26 mouse cellular contexts compared by ENCODE assay signal in genomic region chrX:109626979-109627761, GRCm38 (mm10).
DNase-seq lines count a peak whose midpoint lies in the region; ATAC-seq and TF ChIP-seq lines count a peak whose summit lies in the region.
"Had no signal": no experiment of that assay in that cellular context is flagged by ENCODE, and none has a peak within 500 bp of the region (broad histone marks: within the 10 kb centered on the region; RNA-seq: fewer than 3 reads in every experiment).

No protein-coding gene starts in this region.

- no peaks in the 10 kb centered on the region for H3K27me3 ChIP-seq in midbrain, embryonic 13.5 days
- no peaks in the 10 kb centered on the region for H3K27me3 ChIP-seq in midbrain, postnatal 0 days (ENCODE audit: insufficient read depth, low read length)
- H3K27me3 ChIP-seq in MEL (ENCODE audit: control insufficient read depth in 1 of 2, insufficient read depth in 2 of 2, low read length in 2 of 2): no peaks in the 10 kb centered on the region
- no peaks in the 10 kb centered on the region for H3K27me3 ChIP-seq in midbrain, embryonic 16.5 days (ENCODE audit: control insufficient read depth, insufficient read depth, low read depth, low read length)
- H3K27me3 ChIP-seq: embryonic facial prominence, embryonic 12.5 days; forebrain, embryonic 13.5 days; heart, embryonic 15.5 days; intestine, embryonic 15.5 days had no signal

- DNase-seq in midbrain, postnatal 0 days (ENCODE audit: low spot score): no peak
- DNase-seq in MEL (ENCODE audit: low read depth, low spot score): peak; percentile 86
- DNase-seq in brain, adult 2 months (ENCODE audit: low read depth, low spot score): peak; percentile 1
- no peak for DNase-seq in heart, postnatal 36 days
- DNase-seq in ovary, postnatal 14 days (ENCODE audit: low spot score): no peak
- DNase-seq: adrenal gland, postnatal 14 days; B cell, adult 2 months; cerebellum, adult 11 months; cerebellum, adult 8-10 months; cerebellum, postnatal 14 days; gastrocnemius, postnatal 14 days; heart, adult 2 months; heart, postnatal 14 days had no signal

- H3K4me3 ChIP-seq in midbrain, embryonic 13.5 days (replicated peaks): no peak overlapping the region
- no peak overlapping the region for H3K4me3 ChIP-seq in midbrain, postnatal 0 days (ENCODE audit: low read depth, low read length)
- H3K4me3 ChIP-seq in MEL (ENCODE audit: control insufficient read depth in 1 of 2, insufficient read depth in 1 of 2, low read depth in 2 of 2, low read length in 2 of 2): peak overlapping the region; percentile 51 to 57
- no peak overlapping the region for H3K4me3 ChIP-seq in midbrain, embryonic 16.5 days (ENCODE audit: low read depth, low read length)
- H3K4me3 ChIP-seq: embryonic facial prominence, embryonic 12.5 days; forebrain, embryonic 13.5 days; heart, adult 2 months; heart, embryonic 15.5 days; hindbrain, embryonic 10.5 days; intestine, embryonic 15.5 days had no signal

- TF ChIP-seq CTCF in midbrain, postnatal 0 days (IDR thresholded peaks at IDR 0.05): no peak
- no peak for TF ChIP-seq CTCF in MEL (IDR thresholded peaks at IDR 0.05 in 2 of 3, conservative IDR thresholded peaks at IDR 0.05 in 1 of 3; ENCODE audit: control insufficient read depth in 1 of 3, insufficient read depth in 1 of 3, low read depth in 2 of 3, low read length in 3 of 3, poor library complexity in 1 of 3, severe bottlenecking in 1 of 3)

- H3K4me2 ChIP-seq in midbrain, embryonic 13.5 days (replicated peaks): no peak overlapping the region
- no peak overlapping the region for H3K4me2 ChIP-seq in midbrain, postnatal 0 days (ENCODE audit: low read depth, low read length, poor library complexity, severe bottlenecking)
- no peak overlapping the region for H3K4me2 ChIP-seq in midbrain, embryonic 16.5 days (ENCODE audit: low read length)
- H3K4me2 ChIP-seq: embryonic facial prominence, embryonic 12.5 days; forebrain, embryonic 13.5 days; heart, embryonic 11.5 days; heart, embryonic 15.5 days; hindbrain, embryonic 14.5 days; intestine, embryonic 15.5 days had no signal

- H3K27ac ChIP-seq in midbrain, embryonic 13.5 days: no peak overlapping the region
- no peak overlapping the region for H3K27ac ChIP-seq in midbrain, postnatal 0 days (ENCODE audit: low read depth, low read length)
- H3K27ac ChIP-seq in MEL (ENCODE audit: control insufficient read depth, low read depth, low read length): peak overlapping the region; percentile 49
- H3K27ac ChIP-seq in midbrain, embryonic 16.5 days (ENCODE audit: low read length): no peak overlapping the region
- H3K27ac ChIP-seq: embryonic facial prominence, embryonic 12.5 days; forebrain, embryonic 13.5 days; heart, adult 2 months; heart, embryonic 15.5 days; hindbrain, embryonic 10.5 days; hindbrain, embryonic 14.5 days; intestine, embryonic 15.5 days had no signal

- H3K36me3 ChIP-seq in midbrain, embryonic 13.5 days: no peaks in the 10 kb centered on the region
- no peaks in the 10 kb centered on the region for H3K36me3 ChIP-seq in midbrain, postnatal 0 days (ENCODE audit: insufficient read depth, low read length)
- H3K36me3 ChIP-seq in MEL (ENCODE audit: control insufficient read depth in 1 of 2, insufficient read depth in 2 of 2, low read length in 2 of 2): peaks cover 0 to 4% of the 10 kb centered on the region in 2 experiments; a peak in 2 of 4 replicates
- no peaks in the 10 kb centered on the region for H3K36me3 ChIP-seq in midbrain, embryonic 16.5 days (ENCODE audit: control insufficient read depth, insufficient read depth, low read length)
- H3K36me3 ChIP-seq: embryonic facial prominence, embryonic 12.5 days; G1E; heart, embryonic 15.5 days; hindbrain, embryonic 10.5 days; intestine, embryonic 15.5 days had no signal

- H3K9ac ChIP-seq in midbrain, embryonic 13.5 days (replicated peaks): no peak overlapping the region
- no peak overlapping the region for H3K9ac ChIP-seq in midbrain, postnatal 0 days (replicated peaks; ENCODE audit: low read length, poor library complexity, severe bottlenecking)
- peak overlapping the region; percentile 21; the same call in 1 of the 2 replicates for H3K9ac ChIP-seq in MEL (ENCODE audit: control insufficient read depth, low read depth, low read length, poor library complexity, severe bottlenecking)
- H3K9ac ChIP-seq in midbrain, embryonic 16.5 days (ENCODE audit: low read depth, low read length): no peak overlapping the region
- H3K9ac ChIP-seq: embryonic facial prominence, embryonic 12.5 days; forebrain, embryonic 13.5 days; heart, embryonic 15.5 days; hindbrain, embryonic 14.5 days; intestine, embryonic 15.5 days had no signal

- peak; percentile 73 for ATAC-seq in midbrain, embryonic 13.5 days
- ATAC-seq in midbrain, postnatal 0 days (ENCODE audit: low FRiP score): no peak
- peak; percentile 80 for ATAC-seq in midbrain, embryonic 16.5 days
- ATAC-seq: activated CD4-positive, CD25-positive, alpha-beta regulatory T cell, adult 4 months; CD4-positive, CD25-positive, alpha-beta regulatory T cell, adult 4 months; forebrain, embryonic 13.5 days; intestine, embryonic 15.5 days; Patski had no signal

- TF ChIP-seq POLR2A in MEL (IDR thresholded peaks at IDR 0.05; ENCODE audit: control insufficient read depth in 1 of 2, insufficient read depth in 1 of 2, low read depth in 1 of 2, low read length in 2 of 2, poor library complexity in 1 of 2): no peak

- intact Hi-C loops in heart, postnatal 36 days (cut with DNase I): no loop called here

- peak; percentile 81 to 91 for TF ChIP-seq EP300 in MEL (IDR thresholded peaks at IDR 0.05; ENCODE audit: low read depth in 1 of 2, low read length in 2 of 2)

- WGBS in midbrain, embryonic 13.5 days: 63% methylated on average over 5 of the region's 5 CpGs
- WGBS in midbrain, postnatal 0 days: 52% methylated on average over 5 of the region's 5 CpGs
- WGBS in midbrain, embryonic 16.5 days: 59% methylated on average over 5 of the region's 5 CpGs

- no peaks in the 10 kb centered on the region for H3K79me2 ChIP-seq in MEL (ENCODE audit: control insufficient read depth, insufficient read depth, low read length, poor library complexity)

- H3K4me1 ChIP-seq in midbrain, embryonic 13.5 days (replicated peaks): no peaks in the 10 kb centered on the region
- no peaks in the 10 kb centered on the region for H3K4me1 ChIP-seq in midbrain, postnatal 0 days (ENCODE audit: insufficient read depth, low read length)
- peaks cover 0 to 2% of the 10 kb centered on the region in 2 experiments; a peak in 1 of 4 replicates for H3K4me1 ChIP-seq in MEL (ENCODE audit: control insufficient read depth in 1 of 2, insufficient read depth in 2 of 2, low read length in 2 of 2)
- H3K4me1 ChIP-seq in midbrain, embryonic 16.5 days (ENCODE audit: control insufficient read depth, insufficient read depth, low read length): no peaks in the 10 kb centered on the region
- H3K4me1 ChIP-seq: embryonic facial prominence, embryonic 12.5 days; forebrain, embryonic 13.5 days; heart, embryonic 15.5 days; hindbrain, embryonic 10.5 days; intestine, embryonic 15.5 days had no signal

- no peaks in the 10 kb centered on the region for H3K9me3 ChIP-seq in midbrain, embryonic 13.5 days
- H3K9me3 ChIP-seq in midbrain, postnatal 0 days (ENCODE audit: low read length): no peaks in the 10 kb centered on the region
- H3K9me3 ChIP-seq in MEL (replicated peaks; ENCODE audit: insufficient read depth, low read length): no peaks in the 10 kb centered on the region
- H3K9me3 ChIP-seq in midbrain, embryonic 16.5 days (replicated peaks; ENCODE audit: control insufficient read depth, low read length, poor library complexity, severe bottlenecking): no peaks in the 10 kb centered on the region
- H3K9me3 ChIP-seq: embryonic facial prominence, embryonic 12.5 days; forebrain, embryonic 13.5 days; G1E; heart, embryonic 15.5 days; hindbrain, embryonic 10.5 days; intestine, embryonic 15.5 days had no signal

- TF ChIP-seq RAD21 in MEL (IDR thresholded peaks at IDR 0.05; ENCODE audit: low read depth, low read length): no peak; the same call in 1 of the 2 replicates

TF ChIP-seq in MEL, 35 proteins besides CTCF, POLR2A, EP300 and RAD21:
- TF ChIP-seq GATA1 (IDR thresholded peaks at IDR 0.05; ENCODE audit: low read depth, low read length) (peak; percentile 90), RCOR1 (IDR thresholded peaks at IDR 0.05; ENCODE audit: low read depth, low read length) (peak; percentile 98), JUND (IDR thresholded peaks at IDR 0.05; ENCODE audit: low read depth, low read length) (0 out of 2 replicates have a peak, but pooled peaks have one; percentile 21), MYB (IDR thresholded peaks at IDR 0.05; ENCODE audit: low read depth, low read length) (no peak; the same call in 1 of the 2 replicates), ETS1 (IDR thresholded peaks at IDR 0.05; ENCODE audit: low read depth, low read length) (peak; percentile 46), CHD1 (IDR thresholded peaks at IDR 0.05; ENCODE audit: low read depth, low read length) (0 out of 2 replicates have a peak, but pooled peaks have one; percentile 51), TCF12 (IDR thresholded peaks at IDR 0.05; ENCODE audit: low read depth, low read length) (peak; percentile 82; the same call in 1 of the 2 replicates), SIN3A (IDR thresholded peaks at IDR 0.05; ENCODE audit: low read length) (0 out of 2 replicates have a peak, but pooled peaks have one; percentile 34), HCFC1 (IDR thresholded peaks at IDR 0.05; ENCODE audit: low read depth, low read length) (no peak), UBTF (IDR thresholded peaks at IDR 0.05; ENCODE audit: borderline replicate concordance, insufficient read depth, low read depth, low read length) (no peak), MEF2A (IDR thresholded peaks at IDR 0.05; ENCODE audit: extremely low read depth, insufficient replicate concordance, low read depth, low read length, poor library complexity, severe bottlenecking) (no peak), SMC3 (IDR thresholded peaks at IDR 0.05; ENCODE audit: low read depth, low read length) (0 out of 2 replicates have a peak, but pooled peaks have one; percentile 0), GABPA (IDR thresholded peaks at IDR 0.05; ENCODE audit: low read depth, low read length) (no peak), ZMIZ1 (IDR thresholded peaks at IDR 0.05; ENCODE audit: low read depth, low read length) (no peak), NELFE (IDR thresholded peaks at IDR 0.05; ENCODE audit: low read depth, low read length) (no peak), MYC (IDR thresholded peaks at IDR 0.05; ENCODE audit: low read depth, low read length) (peak; percentile 49; the same call in 1 of the 2 replicates), ELF1 (IDR thresholded peaks at IDR 0.05; ENCODE audit: low read depth, low read length) (0 out of 2 replicates have a peak, but pooled peaks have one; percentile 8), MXI1 (IDR thresholded peaks at IDR 0.05; ENCODE audit: low read depth, low read length) (peak; percentile 14; the same call in 1 of the 2 replicates), BHLHE40 (IDR thresholded peaks at IDR 0.05; ENCODE audit: borderline replicate concordance, low read depth, low read length) (peak; percentile 56; the same call in 1 of the 2 replicates), TAL1 (IDR thresholded peaks at IDR 0.05; ENCODE audit: low read length) (peak; percentile 64)

Comparison
In these comparisons a context has a peak if more than half of its experiments do, and no peak if none do; other contexts are left out.
1. H3K4me3 ChIP-seq: peak in MEL (2 of 2); none in midbrain, embryonic 13.5 days (single experiment), midbrain, postnatal 0 days (single experiment) and midbrain, embryonic 16.5 days (single experiment).
2. DNase-seq: peak in MEL (single experiment) and brain, adult 2 months (single experiment); none in midbrain, postnatal 0 days (single experiment), heart, postnatal 36 days (0 of 2) and ovary, postnatal 14 days (single experiment).